Mouse (Mus musculus): ENCODE measurements around the gene Nkx1-2. TPM values are rescaled to one million over a fixed set of nuclear protein-coding genes. Genes with fewer than 3 reads are reported as not detected.

Gene Nkx1-2
- total RNA-seq, 2 experiments from 2014 or later, result not detected

GRCm38 (mm10) chr7:132605689-132606088, 6.3 kb upstream of the Nkx1-2 start:
- DNase-seq (ENCODE audit: low spot score in 2 of 2), result no peak

DNA sequence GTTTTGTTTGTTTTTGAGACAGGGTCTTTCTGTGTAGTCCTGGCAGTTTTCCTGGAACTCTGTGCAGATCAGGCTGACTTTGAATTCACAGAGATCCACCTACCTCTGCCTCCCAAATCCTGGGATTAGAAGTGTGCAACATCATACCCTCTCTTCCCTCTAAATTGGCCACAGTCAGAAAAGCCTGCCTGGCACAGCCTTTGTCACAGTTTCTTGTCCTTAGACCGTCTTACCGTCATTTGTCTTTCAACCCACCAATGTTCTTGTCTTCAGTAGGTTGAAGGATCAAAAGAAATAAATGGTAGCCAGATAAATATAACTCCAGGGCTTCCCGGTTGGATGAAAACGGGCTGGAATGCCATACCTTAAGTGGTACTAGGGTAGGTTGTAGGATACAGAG, 5.3 kb upstream of the Nkx1-2 start:
- DNase-seq (ENCODE audit: low spot score in 2 of 2), result no peak

DNA sequence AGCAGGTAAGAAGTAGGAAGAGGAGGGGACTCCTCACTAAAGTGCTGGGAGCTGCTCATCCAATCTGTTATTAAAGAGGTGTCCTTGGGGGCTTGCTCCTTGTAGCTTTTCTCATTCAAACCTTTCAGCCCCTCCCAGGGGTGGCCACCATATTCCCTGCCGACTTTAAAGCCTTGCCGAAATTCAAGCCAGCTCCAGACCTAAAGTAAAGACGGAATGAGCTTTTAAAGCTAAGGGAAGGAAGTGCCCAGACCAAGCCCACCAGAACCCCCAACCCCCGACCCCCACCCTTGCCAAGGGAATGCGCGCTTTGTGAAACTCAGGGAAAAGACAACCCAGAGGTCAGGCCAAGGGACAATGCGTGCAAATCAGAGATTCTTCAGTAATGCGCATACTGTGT, 1.5 kb upstream of the Nkx1-2 start:
- no peak for DNase-seq (ENCODE audit: low spot score in 2 of 2)

DNA sequence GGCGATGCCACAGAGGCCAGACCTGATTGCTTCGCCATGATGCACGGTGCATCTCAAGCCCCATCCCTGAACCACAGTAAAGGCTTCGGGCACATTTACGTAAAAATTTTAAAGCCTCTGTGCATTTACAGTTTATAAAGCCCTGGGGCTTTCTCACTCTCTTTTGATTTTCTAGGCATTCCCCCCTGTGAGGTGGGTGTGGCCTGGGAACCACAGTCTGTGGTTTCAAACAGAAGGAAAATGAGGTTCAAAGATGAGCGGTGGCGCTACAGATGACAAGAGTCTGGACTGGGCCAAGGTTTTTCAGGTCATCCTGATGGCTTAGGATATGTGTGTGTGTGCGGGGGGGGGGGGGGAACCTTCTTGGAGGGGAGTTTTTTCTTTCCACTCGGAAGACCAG, 589 bp upstream of the Nkx1-2 start:
- DNase-seq (ENCODE audit: low spot score in 2 of 2), result no peak

DNA sequence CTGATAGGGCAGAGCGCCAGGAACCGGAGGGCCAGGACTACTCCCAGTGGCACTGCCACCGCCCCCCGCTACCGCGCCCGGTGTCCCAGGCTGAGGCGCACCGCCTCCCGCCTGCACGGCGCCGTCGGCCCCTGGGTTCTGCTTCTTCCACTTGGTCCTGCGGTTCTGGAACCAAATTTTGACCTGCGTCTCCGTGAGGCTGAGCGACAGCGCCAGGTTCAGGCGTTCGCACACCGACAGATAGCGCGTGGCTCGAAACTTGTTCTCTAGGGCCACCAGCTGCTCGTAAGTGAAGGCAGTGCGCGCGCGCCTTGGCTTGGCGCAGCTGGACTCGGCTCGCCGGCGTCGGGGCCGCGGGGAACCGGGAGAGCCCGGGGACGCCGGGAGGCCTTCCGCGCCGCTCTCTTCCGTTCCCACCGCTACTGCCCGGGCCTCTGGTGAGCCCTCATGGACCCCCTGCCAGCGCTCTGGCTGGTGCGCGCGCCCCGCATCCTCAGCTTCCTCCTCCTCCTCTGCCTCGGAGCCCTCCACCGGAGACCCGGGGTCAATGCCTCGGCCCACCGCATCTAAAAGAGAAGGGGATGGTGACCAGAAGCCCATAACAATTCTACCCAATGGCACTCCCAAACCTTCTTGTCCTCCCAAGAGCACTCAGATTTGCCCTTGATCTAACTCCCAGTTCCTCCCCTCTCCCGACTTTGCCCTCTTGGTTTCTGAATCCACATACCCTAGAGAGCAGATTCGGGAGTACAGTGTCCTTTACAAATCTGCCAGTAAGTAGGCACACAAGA, 2.0 kb downstream of the Nkx1-2 start:
- no peak for DNase-seq (ENCODE audit: low spot score in 2 of 2)

- no peak for DNase-seq (ENCODE audit: low spot score in 2 of 2)
Measured at GRCm38 (mm10) chr7:132596557-132597250, 2.7 kb downstream of the Nkx1-2 start.

- no peak for DNase-seq (ENCODE audit: low spot score in 2 of 2)
Measured at GRCm38 (mm10) chr7:132595787-132596186, 3.6 kb downstream of the Nkx1-2 start.

GRCm38 (mm10) chr7:132594325-132594724, 5.1 kb downstream of the Nkx1-2 start:
- no peak for DNase-seq (ENCODE audit: low spot score in 2 of 2)

DNA sequence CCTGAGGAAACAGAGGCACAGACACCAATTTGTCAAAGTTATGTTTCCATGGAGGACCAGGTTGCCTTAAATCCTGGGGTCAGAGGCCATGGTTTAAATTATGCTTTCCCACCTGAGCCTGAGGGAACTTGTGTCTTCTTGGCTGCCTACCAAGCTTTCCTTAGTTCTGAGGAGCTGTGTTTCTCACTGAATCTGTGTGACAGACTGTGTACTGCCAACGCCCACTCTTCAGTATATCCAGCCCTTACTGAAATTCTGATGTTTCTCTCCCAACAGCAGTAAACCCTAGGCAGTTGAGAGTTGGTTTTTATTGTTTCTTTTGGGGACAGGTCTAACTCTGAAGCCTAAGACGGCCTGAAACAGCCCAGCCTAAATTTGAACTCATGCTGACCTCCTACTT, 5.7 kb downstream of the Nkx1-2 start:
- no peak for DNase-seq (ENCODE audit: low spot score in 2 of 2)

- DNase-seq (ENCODE audit: low spot score in 2 of 2), result no peak
Measured at GRCm38 (mm10) chr7:132589610-132590009, 9.8 kb downstream of the Nkx1-2 start.

GRCm38 (mm10) chr7:132587167-132587566, 12.3 kb downstream of the Nkx1-2 start:
- DNase-seq (ENCODE audit: low spot score in 2 of 2), result no peak

- no peak for DNase-seq (ENCODE audit: low spot score in 2 of 2)
Measured at GRCm38 (mm10) chr7:132585695-132586491, 13.5 kb downstream of the Nkx1-2 start.

DNA sequence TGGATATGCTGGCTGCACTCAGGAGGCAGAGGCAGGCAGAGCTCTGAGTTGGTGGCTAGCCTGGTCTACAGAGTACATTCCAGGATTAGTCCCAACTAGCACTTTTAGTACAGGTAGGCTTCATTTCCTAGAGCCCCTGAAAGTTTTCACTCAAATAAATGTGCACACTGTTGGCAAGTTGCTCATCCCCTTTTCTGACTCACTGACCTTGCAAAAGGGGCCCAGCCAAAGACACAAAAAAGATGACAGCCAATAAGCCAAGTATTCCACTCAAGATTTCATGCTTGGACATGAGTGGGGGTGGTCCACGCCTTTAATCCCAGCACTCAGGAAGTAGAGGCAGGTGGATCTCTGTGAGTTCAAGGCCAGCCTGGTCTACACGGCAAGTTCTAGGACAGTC, 18.0 kb downstream of the Nkx1-2 start:
- no peak for DNase-seq (ENCODE audit: low spot score in 2 of 2)

- DNase-seq (ENCODE audit: low spot score in 2 of 2), result no peak
Measured at GRCm38 (mm10) chr7:132580511-132580910, 18.9 kb downstream of the Nkx1-2 start.

DNA sequence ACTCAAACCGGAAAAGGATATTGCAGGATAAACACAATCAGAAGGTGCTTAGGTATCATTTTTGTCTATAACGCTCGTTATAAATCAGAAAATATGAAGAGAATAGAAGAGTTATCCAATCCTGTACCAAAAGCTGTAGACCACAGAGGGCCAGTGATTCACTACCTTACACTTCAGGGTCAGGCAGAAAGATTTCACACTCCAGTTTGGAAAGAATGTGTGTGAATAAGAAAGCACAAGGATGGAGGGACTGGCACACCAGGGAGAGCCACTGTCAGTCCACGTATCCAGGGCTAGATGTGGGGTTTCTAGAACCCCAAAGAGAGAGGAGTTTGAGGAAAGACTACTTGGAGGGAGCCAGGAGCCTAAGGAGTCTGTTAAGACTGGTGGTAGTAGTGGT, 22.5 kb downstream of the Nkx1-2 start:
- no peak for DNase-seq (ENCODE audit: low spot score in 2 of 2)

DNA sequence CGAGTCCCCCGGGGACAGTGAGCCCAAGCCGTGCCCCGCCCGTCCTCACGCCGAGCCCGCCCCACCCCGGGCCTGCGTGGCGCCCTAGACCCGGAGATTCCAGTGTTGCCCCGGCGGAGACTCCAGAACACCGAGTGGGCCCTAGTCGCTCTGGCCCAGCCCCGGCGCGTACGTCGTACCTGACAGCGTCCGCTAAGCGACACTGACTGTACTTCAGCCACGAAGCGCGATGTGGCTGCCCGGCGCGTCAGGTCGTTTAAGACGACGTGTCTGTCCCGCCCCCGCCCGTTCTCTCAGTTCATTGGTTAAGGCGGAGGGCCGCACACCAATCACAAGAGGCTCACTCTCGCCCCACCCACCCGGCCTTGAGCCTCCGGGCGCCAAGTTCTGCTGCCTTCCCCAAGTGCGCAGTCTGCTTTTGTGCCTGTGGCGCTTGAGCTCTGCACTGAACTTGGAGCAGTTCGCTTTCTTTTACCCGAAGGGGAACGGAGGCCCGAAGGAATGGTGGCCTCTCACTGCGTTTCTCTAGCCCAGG, 23.3 kb downstream of the Nkx1-2 start, which contains the start of gene Oat:
TSS of gene Oat (minus strand) at position 283 of the 535 bp plus-strand sequence.
- peak; percentile 88 to 94 for DNase-seq (ENCODE audit: low spot score in 2 of 2)

DNA sequence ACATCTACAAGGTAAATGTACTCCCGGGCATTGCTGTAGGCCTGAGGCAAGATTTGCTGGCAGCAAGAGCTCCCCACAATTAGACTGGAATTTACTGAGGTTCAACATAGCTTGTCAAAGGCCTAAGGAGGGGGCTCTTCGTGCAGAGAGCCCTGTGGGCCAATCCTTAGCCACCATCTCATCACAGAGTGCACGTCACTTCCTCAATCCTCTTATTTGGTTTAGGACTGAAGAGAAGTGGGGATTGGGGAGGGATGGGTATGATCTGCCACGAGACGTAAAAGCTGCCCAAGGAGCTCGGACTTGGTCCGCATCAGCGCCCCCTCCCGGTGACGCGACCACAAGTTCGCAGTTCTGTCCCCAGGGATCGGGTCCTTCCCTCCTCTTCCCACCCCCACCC, 23.8 kb downstream of the Nkx1-2 start:
- DNase-seq (ENCODE audit: low spot score in 2 of 2), result peak; percentile 74 to 85

DNA sequence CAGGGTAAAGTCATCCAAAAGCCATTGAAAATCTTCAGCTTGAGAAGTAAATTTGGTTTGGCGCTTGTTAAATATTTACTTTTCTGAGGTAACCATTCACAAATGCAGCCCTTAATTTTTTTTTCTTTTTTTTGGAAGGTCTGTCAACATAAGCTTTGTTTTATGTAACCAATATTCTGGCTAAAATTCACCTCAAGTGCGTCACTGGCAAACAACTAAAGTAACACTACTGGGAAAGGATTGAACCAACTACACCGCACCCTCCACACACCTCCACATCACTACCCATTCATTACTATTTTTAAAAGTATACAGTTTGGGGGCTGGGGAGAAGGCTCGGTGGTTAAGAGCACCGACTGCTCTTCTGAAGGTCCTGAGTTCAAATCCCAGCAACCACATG, 24.8 kb downstream of the Nkx1-2 start:
- DNase-seq (ENCODE audit: low spot score in 2 of 2), result no peak

DNA sequence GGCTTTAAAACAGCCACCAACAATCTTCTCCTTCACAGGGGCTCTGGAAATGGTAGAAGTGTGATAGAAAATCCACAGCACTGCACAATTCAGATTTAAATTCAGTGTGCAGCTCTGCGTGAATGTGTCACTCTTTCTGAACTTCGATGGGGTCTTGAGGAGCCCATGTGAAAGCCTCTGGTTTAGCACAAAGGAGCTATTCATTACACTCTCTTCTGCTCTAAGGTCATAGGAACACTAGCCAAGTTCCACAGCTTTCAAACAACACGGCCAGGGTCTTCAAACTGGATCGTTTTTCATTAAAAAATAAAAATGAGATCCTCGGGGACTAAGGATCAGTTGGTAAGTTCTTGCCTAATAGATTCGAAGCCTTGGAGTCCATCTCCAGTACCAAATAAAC, 26.2 kb downstream of the Nkx1-2 start:
- DNase-seq (ENCODE audit: low spot score in 2 of 2), result peak in 1 of 2 experiments; percentile 32

DNA sequence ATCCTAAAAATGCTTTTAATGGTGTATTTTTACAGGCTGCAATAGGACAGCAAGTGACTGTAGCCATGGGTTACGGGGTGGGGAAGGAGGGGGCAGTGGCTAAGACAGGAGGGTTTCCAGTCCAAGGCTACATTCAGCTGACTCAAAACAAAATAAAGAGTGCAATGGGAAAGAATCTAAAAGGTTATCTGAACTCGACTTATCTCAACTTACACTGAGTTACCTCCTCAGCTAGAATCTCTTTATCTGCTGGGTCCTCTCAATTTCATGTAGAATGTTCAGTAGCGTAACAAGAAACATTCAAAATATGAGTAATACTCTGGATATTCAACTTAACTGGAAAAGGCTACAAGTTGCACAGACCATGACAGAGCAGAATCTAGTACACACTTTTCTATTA, 26.7 kb downstream of the Nkx1-2 start:
- DNase-seq (ENCODE audit: low spot score in 2 of 2), result no peak

DNA sequence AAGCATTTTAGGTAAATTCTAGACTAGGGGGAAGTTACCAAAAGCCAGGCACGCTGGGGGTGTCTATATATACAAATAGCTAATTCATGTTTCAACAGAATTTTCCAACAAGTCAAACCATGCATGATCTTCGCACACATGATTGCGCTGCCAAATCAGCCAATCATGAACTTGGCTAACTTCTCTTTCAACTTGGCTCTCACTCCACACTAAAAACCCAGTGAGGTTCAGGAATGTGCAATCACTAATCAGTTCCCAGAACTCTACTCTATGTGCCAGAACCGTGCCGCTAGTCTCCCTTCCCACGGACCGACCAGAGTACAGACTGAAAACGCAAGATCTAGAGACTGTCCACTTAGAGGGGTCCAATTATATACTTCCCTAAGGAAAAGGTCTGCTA, 28.0 kb downstream of the Nkx1-2 start:
- DNase-seq (ENCODE audit: low spot score in 2 of 2), result no peak

- no peak for DNase-seq (ENCODE audit: low spot score in 2 of 2)
Measured at GRCm38 (mm10) chr7:132570071-132570470, 29.4 kb downstream of the Nkx1-2 start.

Measured in layer of hippocampus, postnatal 14 days (tissue).